Mouse (Mus musculus): Measurements from ENCODE around the gene Myh15.
A peak's percentile ranks its signal among the peaks of the same experiment; 100 is the strongest.
"Not testable (repeated sequence)": the region's sequence is repeated elsewhere in the genome, so short reads cannot be mapped to it uniquely, and the experiment has no call there.

Gene Myh15

GRCm38 (mm10) chr16:49057186-49057585, at the start of gene Myh15:
Myh15 (plus strand) TSS chr16:49057486.
- no peak for DNase-seq

GRCm38 (mm10) chr16:49016620-49017332, 40.5 kb upstream of the Myh15 start:
- DNase-seq: peak; percentile 7

- no peak for DNase-seq
Measured at GRCm38 (mm10) chr16:49035852-49036251, 21.4 kb upstream of the Myh15 start.

- no peak for DNase-seq
Measured at GRCm38 (mm10) chr16:49037771-49038170, 19.5 kb upstream of the Myh15 start.

GRCm38 (mm10) chr16:49040554-49041221, 16.6 kb upstream of the Myh15 start:
- DNase-seq: no peak

GRCm38 (mm10) chr16:49049214-49049613, 8.1 kb upstream of the Myh15 start:
- DNase-seq: no peak

- no peak for DNase-seq
Measured at GRCm38 (mm10) chr16:49069256-49069963, 12.1 kb downstream of the Myh15 start.

GRCm38 (mm10) chr16:49071316-49071715, 14.0 kb downstream of the Myh15 start:
- no peak for DNase-seq

- no peak for DNase-seq
Measured at GRCm38 (mm10) chr16:49128015-49128414, 70.7 kb downstream of the Myh15 start.

GRCm38 (mm10) chr16:49156193-49156592, 98.9 kb downstream of the Myh15 start:
- no peak for DNase-seq

GRCm38 (mm10) chr16:49164349-49165137, 107.3 kb downstream of the Myh15 start:
- peak; percentile 48 for DNase-seq

GRCm38 (mm10) chr16:49165728-49166127, 108.4 kb downstream of the Myh15 start:
- DNase-seq: no peak

- DNase-seq: no peak
Measured at GRCm38 (mm10) chr16:49167325-49167724, 110.0 kb downstream of the Myh15 start.

- DNase-seq: no peak
Measured at GRCm38 (mm10) chr16:49175077-49175476, 117.8 kb downstream of the Myh15 start.

GRCm38 (mm10) chr16:49175729-49176395, 118.6 kb downstream of the Myh15 start:
- no peak for DNase-seq

- no peak for DNase-seq
Measured at GRCm38 (mm10) chr16:49193521-49193920, 136.2 kb downstream of the Myh15 start.

GRCm38 (mm10) chr16:49193986-49194385, 136.7 kb downstream of the Myh15 start:
- no peak for DNase-seq

GRCm38 (mm10) chr16:49196290-49196689, 139.0 kb downstream of the Myh15 start:
- DNase-seq: no peak

- DNase-seq: no peak
Measured at GRCm38 (mm10) chr16:49197951-49198350, 140.7 kb downstream of the Myh15 start.

- DNase-seq: no peak
Measured at GRCm38 (mm10) chr16:49223733-49224132, 166.4 kb downstream of the Myh15 start.

- DNase-seq: not testable (repeated sequence)
Measured at GRCm38 (mm10) chr16:49243517-49243916, 186.2 kb downstream of the Myh15 start.
